Mouse (Mus musculus): ENCODE results near the gene Hmx1. TPM values are rescaled to one million over a fixed set of nuclear protein-coding genes. Genes with fewer than 3 reads are reported as not detected.

The Hmx1 gene
- polyA plus RNA-seq, 1 experiment, result 0.19 TPM

DNA sequence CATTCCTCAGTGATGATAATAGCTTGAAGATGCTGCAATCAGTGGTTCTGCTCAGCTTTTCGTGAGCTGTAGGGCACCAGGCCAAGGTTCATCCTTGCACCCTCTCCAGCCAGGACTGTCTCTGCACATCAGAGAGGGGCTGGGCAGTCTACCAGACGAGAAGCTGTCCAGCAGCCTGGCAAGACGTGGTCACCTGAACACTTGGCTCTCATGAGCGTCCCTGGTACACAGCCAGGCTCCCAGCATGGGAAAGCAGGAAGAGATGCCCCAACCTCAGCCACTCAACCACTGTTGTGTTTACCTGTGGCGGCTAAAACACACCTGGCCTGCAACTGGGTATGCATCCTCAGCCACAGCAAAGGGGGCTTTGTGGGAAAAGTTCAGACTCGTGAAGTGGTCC lies 20.0 kb upstream of the Hmx1 start:
- Histone ChIP-seq H3K36me3 (ENCODE audit: control insufficient read depth, insufficient read depth, low read length) (no peaks in the 10 kb centered on the region), H3K27me3 (replicated peaks; ENCODE audit: control insufficient read depth, insufficient read depth, low read length) (no peaks in the 10 kb centered on the region), H3K4me3 (ENCODE audit: insufficient read depth, low read depth, low read length) (no peak overlapping the region), H3K27ac (ENCODE audit: insufficient read depth, low read depth, low read length) (no peak overlapping the region), H3K4me1 (ENCODE audit: control insufficient read depth, insufficient read depth, low read length) (no peaks in the 10 kb centered on the region)
- DNase-seq, result no peak
- 68% methylated on average over 6 of the region's 6 CpGs for WGBS
- TF ChIP-seq CTCF (conservative IDR thresholded peaks at IDR 0.05; ENCODE audit: insufficient read depth, insufficient read length, low read depth, low read length), result no peak
- TF ChIP-seq POLR2A (IDR thresholded peaks at IDR 0.05; ENCODE audit: low read depth, low read length), result no peak

GRCm38 (mm10) chr5:35379066-35379465 lies 9.8 kb upstream of the Hmx1 start:
- Histone ChIP-seq H3K4me3 (ENCODE audit: insufficient read depth, low read depth, low read length) (no peak overlapping the region), H3K27ac (ENCODE audit: insufficient read depth, low read depth, low read length) (no peak overlapping the region), H3K4me1 (ENCODE audit: control insufficient read depth, insufficient read depth, low read length) (no peaks in the 10 kb centered on the region), H3K36me3 (ENCODE audit: control insufficient read depth, insufficient read depth, low read length) (no peaks in the 10 kb centered on the region), H3K27me3 (replicated peaks; ENCODE audit: control insufficient read depth, insufficient read depth, low read length) (no peaks in the 10 kb centered on the region)
- no peak for DNase-seq
- WGBS, result 57% methylated on average over 2 of the region's 2 CpGs
- TF ChIP-seq CTCF (conservative IDR thresholded peaks at IDR 0.05; ENCODE audit: insufficient read depth, insufficient read length, low read depth, low read length), result peak; percentile 34; the same call in 1 of the 2 replicates
- TF ChIP-seq POLR2A (IDR thresholded peaks at IDR 0.05; ENCODE audit: low read depth, low read length), result no peak

GRCm38 (mm10) chr5:35379815-35380214 lies 9.1 kb upstream of the Hmx1 start:
- Histone ChIP-seq H3K27ac (ENCODE audit: insufficient read depth, low read depth, low read length) (no peak overlapping the region), H3K4me3 (ENCODE audit: insufficient read depth, low read depth, low read length) (no peak overlapping the region), H3K4me1 (ENCODE audit: control insufficient read depth, insufficient read depth, low read length) (no peaks in the 10 kb centered on the region), H3K27me3 (replicated peaks; ENCODE audit: control insufficient read depth, insufficient read depth, low read length) (no peaks in the 10 kb centered on the region), H3K36me3 (ENCODE audit: control insufficient read depth, insufficient read depth, low read length) (no peaks in the 10 kb centered on the region)
- peak; percentile 78 for TF ChIP-seq CTCF (conservative IDR thresholded peaks at IDR 0.05; ENCODE audit: insufficient read depth, insufficient read length, low read depth, low read length)
- no peak for TF ChIP-seq POLR2A (IDR thresholded peaks at IDR 0.05; ENCODE audit: low read depth, low read length)
- WGBS, result 1% methylated on average over 4 of the region's 4 CpGs
- DNase-seq, result peak; percentile 32

DNA sequence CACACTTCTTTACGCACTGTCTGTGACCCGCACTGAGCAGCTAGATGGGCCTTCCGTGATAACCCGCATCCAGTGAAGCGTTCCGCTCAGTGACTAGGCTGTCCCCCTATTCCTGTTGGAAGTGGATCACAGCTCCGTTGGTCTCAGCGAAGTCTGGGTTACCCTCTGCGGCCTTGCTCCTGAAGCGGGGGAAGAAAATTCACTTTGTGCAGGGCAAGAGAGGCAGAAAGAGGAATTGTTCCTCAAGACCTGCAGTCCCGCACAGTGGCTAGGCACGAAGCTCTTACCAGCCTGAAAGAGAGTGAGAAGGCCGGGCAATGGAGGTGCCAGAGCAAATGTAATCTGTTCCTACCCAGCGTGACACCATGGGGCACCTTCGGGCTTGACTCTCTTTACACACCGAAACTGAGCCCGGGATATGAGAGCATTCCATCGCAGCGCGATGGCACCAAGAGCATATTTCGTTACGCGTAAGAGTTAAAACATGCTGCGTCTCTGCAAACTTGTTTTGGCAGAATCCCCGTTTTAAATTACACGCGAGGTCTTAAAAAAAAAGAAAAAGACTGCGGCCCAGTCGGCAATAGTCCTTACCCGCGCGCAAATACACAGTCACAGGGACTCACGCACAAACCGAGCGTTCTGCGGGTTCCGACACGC lies 946 bp upstream of the Hmx1 start:
- H3K4me1 ChIP-seq (ENCODE audit: control insufficient read depth, insufficient read depth, low read length), result no peaks in the 10 kb centered on the region
- DNase-seq, result no peak
- peaks cover 6% of the 10 kb centered on the region for H3K27me3 ChIP-seq (replicated peaks; ENCODE audit: control insufficient read depth, insufficient read depth, low read length)
- 2% methylated on average over 38 of the region's 38 CpGs for whole genome bisulfite sequencing
- TF ChIP-seq POLR2A (IDR thresholded peaks at IDR 0.05; ENCODE audit: low read depth, low read length), result no peak
- TF ChIP-seq CTCF (conservative IDR thresholded peaks at IDR 0.05; ENCODE audit: insufficient read depth, insufficient read length, low read depth, low read length), result no peak
- no peak overlapping the region for H3K4me3 ChIP-seq (ENCODE audit: insufficient read depth, low read depth, low read length)
- H3K27ac ChIP-seq (ENCODE audit: insufficient read depth, low read depth, low read length), result no peak overlapping the region
- no peaks in the 10 kb centered on the region for H3K36me3 ChIP-seq (ENCODE audit: control insufficient read depth, insufficient read depth, low read length)

GRCm38 (mm10) chr5:35389441-35389840 lies 533 bp downstream of the Hmx1 start:
- Histone ChIP-seq H3K27ac (ENCODE audit: insufficient read depth, low read depth, low read length) (no peak overlapping the region), H3K4me3 (ENCODE audit: insufficient read depth, low read depth, low read length) (no peak overlapping the region), H3K36me3 (ENCODE audit: control insufficient read depth, insufficient read depth, low read length) (no peaks in the 10 kb centered on the region), H3K27me3 (replicated peaks; ENCODE audit: control insufficient read depth, insufficient read depth, low read length) (peaks cover 6% of the 10 kb centered on the region), H3K4me1 (ENCODE audit: control insufficient read depth, insufficient read depth, low read length) (no peaks in the 10 kb centered on the region)
- TF ChIP-seq POLR2A (IDR thresholded peaks at IDR 0.05; ENCODE audit: low read depth, low read length) (no peak), CTCF (conservative IDR thresholded peaks at IDR 0.05; ENCODE audit: insufficient read depth, insufficient read length, low read depth, low read length) (no peak)
- 10% methylated on average over 11 of the region's 11 CpGs for WGBS
- no peak for DNase-seq

GRCm38 (mm10) chr5:35389915-35390314 lies 1.0 kb downstream of the Hmx1 start:
- Histone ChIP-seq H3K4me1 (ENCODE audit: control insufficient read depth, insufficient read depth, low read length) (no peaks in the 10 kb centered on the region), H3K27me3 (replicated peaks; ENCODE audit: control insufficient read depth, insufficient read depth, low read length) (peaks cover 6% of the 10 kb centered on the region), H3K27ac (ENCODE audit: insufficient read depth, low read depth, low read length) (no peak overlapping the region), H3K36me3 (ENCODE audit: control insufficient read depth, insufficient read depth, low read length) (no peaks in the 10 kb centered on the region), H3K4me3 (ENCODE audit: insufficient read depth, low read depth, low read length) (no peak overlapping the region)
- 28% methylated on average over 3 of the region's 3 CpGs for WGBS
- TF ChIP-seq POLR2A (IDR thresholded peaks at IDR 0.05; ENCODE audit: low read depth, low read length) (no peak), CTCF (conservative IDR thresholded peaks at IDR 0.05; ENCODE audit: insufficient read depth, insufficient read length, low read depth, low read length) (no peak)
- no peak for DNase-seq

GRCm38 (mm10) chr5:35390848-35391655 lies 2.1 kb downstream of the Hmx1 start:
- no peaks in the 10 kb centered on the region for H3K4me1 ChIP-seq (ENCODE audit: control insufficient read depth, insufficient read depth, low read length)
- H3K27me3 ChIP-seq (replicated peaks; ENCODE audit: control insufficient read depth, insufficient read depth, low read length), result peaks cover 5% of the 10 kb centered on the region
- TF ChIP-seq POLR2A (IDR thresholded peaks at IDR 0.05; ENCODE audit: low read depth, low read length) (no peak), CTCF (conservative IDR thresholded peaks at IDR 0.05; ENCODE audit: insufficient read depth, insufficient read length, low read depth, low read length) (no peak)
- no peak overlapping the region for H3K27ac ChIP-seq (ENCODE audit: insufficient read depth, low read depth, low read length)
- no peaks in the 10 kb centered on the region for H3K36me3 ChIP-seq (ENCODE audit: control insufficient read depth, insufficient read depth, low read length)
- DNase-seq, result no peak
- H3K4me3 ChIP-seq (ENCODE audit: insufficient read depth, low read depth, low read length), result no peak overlapping the region
- WGBS, result 4% methylated on average over 22 of the region's 22 CpGs
